7 mouse cellular contexts compared by ENCODE assay signal in the genomic region with DNA sequence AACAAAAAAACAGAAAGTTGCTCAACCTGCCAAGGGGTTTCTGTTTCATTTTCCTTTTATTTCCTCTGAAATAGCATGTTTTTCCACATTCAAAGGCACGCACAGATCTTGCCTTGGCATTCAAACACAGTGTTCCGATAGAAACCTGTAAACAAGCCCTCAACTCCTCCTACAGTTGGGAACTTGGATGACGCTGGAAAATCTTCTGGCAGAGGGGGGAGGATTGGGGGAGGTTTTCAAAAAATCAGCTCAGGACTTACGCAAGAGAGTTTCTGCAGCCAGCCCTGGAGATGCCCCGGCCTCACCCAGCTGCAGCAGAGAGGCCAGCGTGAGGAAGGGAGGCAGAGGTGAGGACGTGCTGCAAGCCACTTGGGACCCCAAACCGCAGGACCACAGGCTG. TPM values are rescaled to one million over a fixed set of nuclear protein-coding genes. Genes with fewer than 3 reads are reported as not detected.
DNase-seq lines count a peak whose midpoint lies in the region; ATAC-seq lines count a peak whose summit lies in the region.

No protein-coding gene starts in this region.

- peak; percentile 70 for DNase-seq in urinary bladder, postnatal 14 days (ENCODE audit: low spot score)
- no peak for DNase-seq in urinary bladder, adult 2 months (ENCODE audit: low spot score)
- peak; percentile 95 for DNase-seq in fibroblast of lung, adult 2 months (ENCODE audit: low read depth)
- DNase-seq in kidney, adult 9 months: peak; percentile 64
- DNase-seq in T-cell, adult 2 months (ENCODE audit: low spot score): no peak

- peak; percentile 92 for ATAC-seq in megakaryocyte, adult 5-6 weeks (ENCODE audit: poor library complexity, severe bottlenecking)
- ATAC-seq in cerebellum, adult (ENCODE audit: insufficient number of reproducible peaks, low FRiP score, low TSS enrichment): no peak

RNA-seq across cellular contexts. Expression of a gene that starts 1.4 kb away (rescaled TPM):
- 6.2 and 8.5 TPM in 2 replicates for polyA plus RNA-seq in urinary bladder, adult 2 months (2012; rRNA removed)
- total RNA-seq in megakaryocyte, adult 5-6 weeks (2015): 40.0 and 43.6 TPM in 2 replicates
- 40.6 and 43.1 TPM in 2 replicates for total RNA-seq in megakaryocyte, adult 5-6 weeks (2017)

RNA-seq across cellular contexts. Expression of a gene that starts 15.2 kb away (rescaled TPM):
- 32.4 and 36.7 TPM in 2 replicates for polyA plus RNA-seq in urinary bladder, adult 2 months (2012; rRNA removed)
- 70.6 and 72.1 TPM in 2 replicates for total RNA-seq in megakaryocyte, adult 5-6 weeks (2015)
- total RNA-seq in megakaryocyte, adult 5-6 weeks (2017): 18.9 and 25.5 TPM in 2 replicates

Comparison
In these comparisons a context has a peak if more than half of its experiments do, and no peak if none do; other contexts are left out.
1. DNase-seq: peak in urinary bladder, postnatal 14 days (single experiment), fibroblast of lung, adult 2 months (single experiment) and kidney, adult 9 months (single experiment); none in urinary bladder, adult 2 months (single experiment) and T-cell, adult 2 months (single experiment).